Mouse (Mus musculus) stomach, postnatal 0 days (tissue): ENCODE results near the gene Acoxl.

Source experiments
- CTCF ChIP-seq: IDR thresholded peaks from 2 replicates; pipeline ENCODE4 v1.5.1; 2016; ENCODE audit warnings: antibody characterized with exemption, low read depth, mild to moderate bottlenecking, moderate library complexity
- EP300 ChIP-seq: optimal IDR thresholded peaks from 2 replicates; pipeline ENCODE3; 2016; ENCODE audit warnings: antibody characterized with exemption

DNA sequence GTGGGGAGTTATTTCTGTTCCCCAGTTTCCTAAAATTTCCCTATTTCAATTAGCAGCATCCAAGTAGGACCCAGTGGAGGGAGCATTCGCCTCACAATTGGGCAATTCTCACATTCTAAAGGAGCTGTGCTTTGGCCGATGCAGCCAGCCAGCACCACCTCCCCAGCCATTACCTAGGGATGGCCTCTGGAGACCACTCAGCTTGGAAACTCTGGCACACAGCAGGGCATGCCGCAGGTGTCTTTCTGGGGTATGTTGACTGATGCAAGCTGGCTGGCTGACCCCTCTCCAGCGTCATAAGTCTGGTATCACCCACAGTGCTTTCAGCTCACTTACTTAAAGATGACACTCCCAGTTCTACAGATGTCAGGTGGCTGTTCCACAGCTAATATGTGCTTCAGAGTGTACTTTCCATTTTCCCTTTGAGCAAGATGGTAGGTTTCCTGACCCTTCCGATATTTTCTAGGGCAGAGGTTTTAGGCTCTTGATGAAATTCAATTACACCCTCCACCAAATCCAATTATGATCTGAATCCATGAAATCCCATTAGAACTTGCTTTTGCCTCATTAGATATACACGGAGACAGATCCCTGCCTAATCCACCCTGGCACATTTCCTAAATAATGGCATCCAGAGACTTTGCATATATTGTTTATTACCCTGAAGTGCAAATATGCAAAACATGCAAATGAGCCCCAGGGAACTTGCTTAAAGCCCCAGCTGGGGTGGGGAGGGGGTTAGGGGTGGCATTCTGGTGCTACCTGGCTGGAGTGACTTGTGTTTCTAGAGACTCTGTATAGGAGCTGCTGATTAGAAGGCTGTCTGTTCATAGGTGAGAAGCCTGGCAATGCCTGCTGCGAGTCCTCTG lies 181.6 kb downstream of the Acoxl start:
- TF ChIP-seq CTCF (no peak), EP300 (no peak)
